Mouse (Mus musculus) bone marrow macrophage, adult 2 months (primary cell): ENCODE data around the gene Alox12e. TPM values are rescaled to one million over a fixed set of nuclear protein-coding genes. Genes with fewer than 3 reads are reported as not detected.
"Not testable (repeated sequence)": the region's sequence is repeated elsewhere in the genome, so short reads cannot be mapped to it uniquely, and the experiment has no call there.

ENCODE experiments used
- H3K27ac ChIP-seq: 2 replicates; pipeline ENCODE4 v1.5.1; 2012; ENCODE audit warnings: low read depth, low read length; ENCODE audit not compliant: insufficient read depth
- H3K4me1 ChIP-seq: 2 replicates; pipeline ENCODE4 v1.6.1; 2012; ENCODE audit warnings: low read length; ENCODE audit not compliant: control insufficient read depth, insufficient read depth
- H3K4me3 ChIP-seq: 2 replicates; pipeline ENCODE4 v1.5.1; 2012; ENCODE audit warnings: mild to moderate bottlenecking, low read length, moderate library complexity; ENCODE audit not compliant: insufficient read depth
- CTCF ChIP-seq: IDR thresholded peaks from 2 replicates; pipeline ENCODE4 v1.5.1; 2012; ENCODE audit warnings: low read depth, mild to moderate bottlenecking, low read length, moderate library complexity
- POLR2A ChIP-seq: IDR thresholded peaks from 2 replicates; pipeline ENCODE4 v1.6.1; 2012; ENCODE audit warnings: mild to moderate bottlenecking, low read depth, low read length, borderline replicate concordance
- polyA plus RNA-seq: library from polyadenylated mRNA; stranded (reverse); fragments of >200 nt; gene quantifications from 2 replicates; pipeline ENCODE4 v1.2.4, GENCODE M21; 2012; ENCODE audit not compliant: missing spikeins, insufficient read depth, insufficient read length

Gene Alox12e
- polyA plus RNA-seq = not detected in 2 replicates

DNA sequence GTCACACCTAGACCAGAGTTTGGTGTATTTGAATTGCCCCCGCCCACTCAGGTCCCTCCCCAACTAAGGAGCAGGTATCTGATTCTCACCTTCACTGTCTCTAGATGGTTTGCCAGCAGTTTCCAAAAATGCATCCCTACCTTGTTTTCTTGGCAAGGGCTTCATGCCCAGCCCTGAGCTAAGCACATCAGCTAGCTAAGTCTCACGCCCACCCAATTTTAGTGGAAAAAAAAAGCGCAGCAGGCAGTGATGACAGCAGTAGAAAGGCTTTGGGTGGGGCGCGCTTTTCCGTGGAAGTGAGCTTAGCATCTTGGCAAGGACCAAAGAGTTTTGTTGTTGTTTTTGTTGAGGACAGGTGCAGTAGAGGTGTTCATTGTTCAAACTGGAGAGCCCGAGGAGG is at the start of gene Alox12e:
Gene Alox12e, minus strand, starts transcription at position 101 of the 400 bp plus-strand sequence.
- no peak within 1 kb of the TSS for H3K4me3 ChIP-seq
- no peaks in the 10 kb centered on the region for H3K4me1 ChIP-seq
- no peak for TF ChIP-seq POLR2A
- no peak for TF ChIP-seq CTCF
- H3K27ac ChIP-seq = no peak within 1 kb of the TSS

DNA sequence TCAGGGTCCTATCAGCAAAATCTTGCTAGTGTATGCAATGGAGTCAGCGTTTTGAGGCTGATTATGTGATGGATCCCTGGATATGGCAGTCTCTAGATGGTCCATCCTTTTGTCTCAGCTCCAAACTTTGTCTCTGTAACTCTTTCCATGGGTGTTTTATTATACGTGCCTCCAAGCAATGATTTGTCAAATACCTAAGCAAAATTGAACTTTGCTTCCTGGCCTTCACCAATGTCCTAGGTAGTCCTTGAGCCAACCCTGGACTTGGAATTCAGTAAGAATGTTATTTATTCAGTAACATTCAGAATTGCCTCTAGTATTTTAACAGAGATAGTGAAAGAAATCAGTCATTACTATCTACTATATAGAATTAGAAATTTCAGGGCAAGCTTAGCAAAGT is 46.2 kb upstream of the Alox12e start:
- H3K4me3 ChIP-seq, H3K27ac ChIP-seq: not testable (repeated sequence)
- peaks cover 18% of the 10 kb centered on the region for H3K4me1 ChIP-seq

DNA sequence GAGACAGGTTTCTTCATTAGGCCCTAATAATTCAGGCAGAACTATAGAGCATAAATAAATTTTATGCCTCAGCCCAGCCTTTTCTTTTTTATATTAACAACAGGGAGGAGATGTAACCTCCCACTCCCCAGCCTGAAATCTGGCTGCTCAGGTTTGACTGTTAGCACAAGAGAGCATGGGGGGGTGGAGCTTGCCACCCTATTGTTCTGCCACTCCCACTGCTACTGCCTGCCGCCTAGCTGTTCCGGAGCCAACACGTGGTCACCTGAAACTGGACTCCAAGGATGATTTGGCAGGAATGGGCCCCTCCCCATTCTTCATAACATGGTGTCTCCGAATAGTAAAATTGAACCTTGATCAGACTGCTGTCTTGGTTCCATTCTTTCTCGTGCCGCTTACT is 45.3 kb upstream of the Alox12e start:
- H3K4me1 ChIP-seq, H3K4me3 ChIP-seq, H3K27ac ChIP-seq: not testable (repeated sequence)

DNA sequence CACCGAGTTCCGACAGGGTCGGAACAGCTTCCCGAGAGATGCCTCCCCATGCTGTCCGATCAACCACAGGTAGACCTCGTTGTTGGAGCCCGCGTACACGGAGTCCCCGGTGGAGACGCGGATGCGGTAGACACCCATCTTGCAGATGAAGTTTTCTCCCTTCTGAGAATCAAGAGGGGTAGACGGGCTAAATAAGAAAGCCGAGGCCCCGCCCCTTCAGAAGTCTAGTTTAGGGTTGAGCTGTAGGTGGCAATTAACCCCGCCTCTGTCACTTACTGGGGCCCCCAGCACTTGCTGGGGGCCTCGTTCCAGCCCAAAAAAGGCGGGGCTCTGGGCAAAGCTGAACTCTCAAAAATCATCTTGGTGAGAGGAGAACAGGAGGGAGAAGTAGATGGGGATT is 29.4 kb upstream of the Alox12e start, which contains the start of gene Alox15:
Gene Alox15, minus strand, starts transcription at position 164 of the 400 bp plus-strand sequence.
- Histone ChIP-seq H3K27ac (no peak within 1 kb of the TSS), H3K4me3 (peak within 1 kb of the TSS; percentile 48), H3K4me1 (no peaks in the 10 kb centered on the region; the same call in 1 of the 2 replicates)
- no peak for TF ChIP-seq POLR2A
- TF ChIP-seq CTCF = no peak

DNA sequence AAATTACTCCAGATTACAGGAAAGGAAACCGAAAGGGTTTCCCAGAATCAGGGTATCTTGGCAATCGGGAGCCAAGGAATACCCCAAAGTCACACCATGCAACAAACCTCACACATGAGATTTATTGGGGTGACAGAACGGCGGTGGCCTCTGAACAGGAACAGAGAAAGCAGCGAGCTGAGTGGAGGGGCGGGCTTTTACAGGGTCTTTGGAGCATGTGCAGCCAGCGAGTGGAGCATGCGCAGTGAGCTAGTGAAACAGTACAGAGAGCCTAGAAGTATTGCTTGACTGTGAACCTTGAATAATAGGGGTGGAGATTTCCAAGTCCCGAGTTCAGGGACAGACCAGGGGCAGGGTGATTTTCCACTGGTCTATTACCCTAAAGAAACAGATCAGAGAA is 26.2 kb upstream of the Alox12e start:
- H3K4me3 ChIP-seq = no peak overlapping the region
- no peaks in the 10 kb centered on the region; the same call in 1 of the 2 replicates for H3K4me1 ChIP-seq
- H3K27ac ChIP-seq = no peak overlapping the region
- TF ChIP-seq POLR2A (no peak), CTCF (no peak)

DNA sequence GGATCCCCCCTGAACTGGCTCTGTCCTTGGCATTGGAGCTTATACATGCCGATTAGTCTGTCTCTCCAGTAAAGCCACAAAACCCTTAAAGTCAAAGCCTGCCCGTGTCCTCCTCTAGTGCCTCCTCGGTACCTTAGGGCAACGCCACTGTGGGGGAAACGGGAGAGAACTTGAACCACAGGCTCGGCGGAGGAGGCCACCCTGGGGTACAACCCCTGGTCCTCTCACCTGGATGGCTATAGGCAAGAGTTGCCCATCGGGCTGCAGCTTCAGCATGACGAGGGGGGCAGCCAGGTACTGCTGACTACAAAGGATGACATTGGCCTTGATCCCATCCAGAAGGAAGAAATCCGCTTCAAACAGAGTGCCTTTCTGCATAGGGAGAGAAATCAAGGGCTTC is 25.4 kb upstream of the Alox12e start:
- Histone ChIP-seq H3K4me3 (no peak overlapping the region), H3K27ac (no peak overlapping the region), H3K4me1 (no peaks in the 10 kb centered on the region; the same call in 1 of the 2 replicates)
- TF ChIP-seq POLR2A (no peak), CTCF (no peak)

DNA sequence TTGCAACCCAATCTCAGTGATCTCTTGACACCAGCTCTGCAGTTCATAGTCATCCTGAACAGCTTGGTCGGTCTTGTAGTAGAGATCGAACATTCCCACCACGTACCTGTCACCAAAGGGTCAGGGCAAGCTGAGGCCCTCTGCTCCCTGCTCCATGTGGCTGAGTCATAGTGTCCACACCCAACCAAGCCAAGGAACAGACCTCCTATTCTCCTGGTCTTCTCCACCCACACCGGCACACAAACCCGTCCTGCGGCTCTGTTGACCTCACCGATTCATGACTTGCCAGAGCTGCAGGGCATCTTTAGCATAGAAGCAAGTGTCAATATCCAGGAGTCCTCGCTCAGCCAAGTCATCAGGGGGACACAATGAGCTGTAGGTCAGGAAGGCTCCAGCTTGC is 23.1 kb upstream of the Alox12e start:
- no peak for TF ChIP-seq CTCF
- TF ChIP-seq POLR2A = no peak
- no peaks in the 10 kb centered on the region for H3K4me1 ChIP-seq
- no peak overlapping the region for H3K4me3 ChIP-seq

DNA sequence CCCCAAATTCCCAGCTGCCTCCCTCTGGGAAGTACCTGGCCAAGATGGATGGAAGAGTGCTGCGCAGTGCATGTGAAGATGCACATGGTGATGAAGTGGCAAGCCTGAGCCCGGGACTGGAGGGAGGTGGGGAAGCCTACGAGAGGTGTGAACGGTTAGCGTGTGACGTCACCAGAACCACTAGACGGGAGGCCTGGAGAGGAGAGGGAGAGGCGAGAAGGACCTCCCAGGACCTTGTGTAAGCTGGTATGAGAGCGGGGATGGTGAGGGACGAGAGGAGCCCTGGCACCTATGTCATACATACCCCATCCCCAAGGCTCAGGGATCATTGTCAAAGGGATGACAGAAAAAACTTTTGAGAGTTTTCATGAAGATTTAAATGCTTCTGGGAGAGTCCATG is 22.6 kb upstream of the Alox12e start:
- no peaks in the 10 kb centered on the region for H3K4me1 ChIP-seq
- TF ChIP-seq CTCF (no peak), POLR2A (no peak)
- H3K27ac ChIP-seq = no peak overlapping the region
- no peak overlapping the region for H3K4me3 ChIP-seq

More for the DNA sequence above, 23.1 kb upstream of the Alox12e start:
- no peak overlapping the region for H3K27ac ChIP-seq

DNA sequence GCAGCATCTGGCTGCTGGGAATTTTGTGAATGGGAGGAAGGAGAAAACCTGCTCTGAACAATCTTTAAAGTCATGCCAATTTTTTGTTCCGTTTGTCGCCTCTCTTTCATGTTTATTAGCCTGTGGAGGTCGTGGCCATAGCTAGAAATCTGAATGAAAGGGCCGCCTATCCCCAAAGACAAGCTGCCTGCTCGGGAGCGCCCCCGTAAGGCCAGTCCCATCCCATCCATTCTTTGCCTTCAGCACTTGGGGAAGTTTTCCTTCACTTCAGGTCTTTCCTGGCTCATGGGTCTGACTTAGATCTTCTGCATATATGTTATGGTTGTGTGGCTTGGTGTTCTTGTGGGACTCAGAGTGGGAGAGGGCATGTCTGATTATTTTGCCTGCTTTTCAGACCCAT is 17.1 kb upstream of the Alox12e start:
- Histone ChIP-seq H3K4me3 (no peak overlapping the region), H3K4me1 (0 out of 2 replicates have a peak, but pooled peaks cover 2% of the 10 kb centered on the region), H3K27ac (no peak overlapping the region)
- TF ChIP-seq CTCF = no peak
- TF ChIP-seq POLR2A = no peak

DNA sequence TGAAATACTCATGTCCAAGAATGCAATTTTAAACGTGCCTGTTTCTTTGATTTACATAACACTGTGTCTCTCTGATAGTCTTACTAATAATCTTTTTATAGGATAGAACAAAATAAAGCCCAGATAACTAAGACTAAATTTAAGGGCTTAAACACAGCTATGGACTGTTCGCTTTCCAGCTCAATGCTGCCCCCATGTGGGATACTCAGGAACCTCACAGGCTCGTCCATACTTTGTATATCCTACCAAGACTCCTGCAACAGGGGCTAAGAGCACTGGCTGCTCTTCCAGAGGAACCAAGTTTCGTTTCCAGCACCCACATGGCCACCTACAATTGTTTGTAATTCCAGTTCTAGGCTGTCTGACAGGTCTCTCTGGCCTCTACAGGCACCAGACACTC is 12.0 kb upstream of the Alox12e start:
- H3K4me3 ChIP-seq = no peak overlapping the region

DNA sequence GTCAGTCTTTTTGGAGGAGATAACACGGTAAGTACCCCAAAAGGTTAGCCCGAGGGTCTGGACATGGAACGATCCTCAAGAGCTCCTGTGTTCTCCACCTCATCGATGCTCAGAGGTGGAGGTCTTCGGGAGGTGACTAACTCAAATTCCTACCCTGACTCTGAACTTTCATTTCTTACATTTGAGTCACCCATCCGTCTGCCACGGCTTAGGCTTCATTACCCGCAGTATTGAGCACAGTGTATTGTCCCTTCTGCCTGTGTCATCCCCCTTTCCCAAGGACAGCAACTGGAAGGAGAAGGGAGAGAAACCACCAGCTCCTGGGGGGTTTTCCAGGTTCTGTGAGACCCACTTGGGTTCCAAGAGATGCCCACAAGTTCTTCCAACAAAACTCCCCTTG is 2.3 kb upstream of the Alox12e start:
- TF ChIP-seq POLR2A (no peak), CTCF (no peak)
- no peaks in the 10 kb centered on the region for H3K4me1 ChIP-seq
- no peak overlapping the region for H3K4me3 ChIP-seq
- no peak overlapping the region for H3K27ac ChIP-seq

More for the DNA sequence above, 12.0 kb upstream of the Alox12e start:
- no peak for TF ChIP-seq CTCF
- no peak for TF ChIP-seq POLR2A
- Histone ChIP-seq H3K4me1 (0 out of 2 replicates have a peak, but pooled peaks cover 2% of the 10 kb centered on the region), H3K27ac (no peak overlapping the region)

DNA sequence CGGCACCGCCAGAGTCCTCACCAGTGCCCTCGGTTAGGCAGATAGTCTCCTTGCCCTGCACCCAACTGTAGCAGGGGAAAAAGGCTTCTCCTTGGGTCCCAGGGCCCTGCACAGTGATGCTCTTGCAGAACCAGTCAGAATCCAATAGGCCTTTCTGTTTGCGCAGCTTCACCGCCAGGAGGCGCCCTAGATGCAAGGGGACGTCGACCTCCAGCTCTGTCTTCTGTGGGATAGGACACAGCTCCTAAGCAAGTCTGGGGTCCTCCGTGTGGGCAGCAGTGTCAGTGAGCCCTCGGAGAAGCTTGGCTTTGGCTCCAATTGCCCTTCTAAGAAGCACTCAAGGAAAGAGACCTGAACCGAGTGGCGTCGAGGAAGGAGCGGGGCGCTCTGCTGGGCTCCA is 764 bp downstream of the Alox12e start:
- TF ChIP-seq CTCF (peak; percentile 97), POLR2A (no peak)
- Histone ChIP-seq H3K4me1 (no peaks in the 10 kb centered on the region), H3K4me3 (no peak overlapping the region)

More for the DNA sequence above, 764 bp downstream of the Alox12e start:
- H3K27ac ChIP-seq = no peak overlapping the region
